Mouse (Mus musculus): ENCODE measurements around the gene Rptor. TPM values are rescaled to one million over a fixed set of nuclear protein-coding genes. Genes with fewer than 3 reads are reported as not detected.

The Rptor gene
- polyA plus RNA-seq, 1 experiment: 15.2 TPM

- 76% methylated on average over 3 of the region's 3 CpGs for WGBS
Observed at GRCm38 (mm10) chr11:119817898-119818297, 215.2 kb downstream of the Rptor start.

GRCm38 (mm10) chr11:119821514-119821913 lies 218.8 kb downstream of the Rptor start:
- whole genome bisulfite sequencing: 62% methylated on average over 9 of the region's 9 CpGs
- DNase-seq (ENCODE audit: low read depth, low spot score): no peak

More at GRCm38 (mm10) chr11:119817898-119818297, 215.2 kb downstream of the Rptor start:
- no peak for DNase-seq (ENCODE audit: low read depth, low spot score)

- 84% methylated on average over 6 of the region's 6 CpGs for WGBS
- no peak for DNase-seq (ENCODE audit: low read depth, low spot score)
Observed at GRCm38 (mm10) chr11:119824072-119824649, 221.5 kb downstream of the Rptor start.

GRCm38 (mm10) chr11:119825783-119826182 lies 223.1 kb downstream of the Rptor start:
- no peak for DNase-seq (ENCODE audit: low read depth, low spot score)
- 89% methylated on average over 6 of the region's 6 CpGs for WGBS

- no peak for DNase-seq (ENCODE audit: low read depth, low spot score)
- 91% methylated on average over 4 of the region's 4 CpGs for WGBS
Observed at GRCm38 (mm10) chr11:119826239-119826638, 223.5 kb downstream of the Rptor start.

GRCm38 (mm10) chr11:119829116-119829515 lies 226.4 kb downstream of the Rptor start:
- DNase-seq (ENCODE audit: low read depth, low spot score): no peak
- WGBS: 80% methylated on average over 3 of the region's 3 CpGs

GRCm38 (mm10) chr11:119831682-119832081 lies 229.0 kb downstream of the Rptor start:
- 92% methylated on average over 7 of the region's 7 CpGs for WGBS
- no peak for DNase-seq (ENCODE audit: low read depth, low spot score)

- DNase-seq (ENCODE audit: low read depth, low spot score): no peak
Observed at GRCm38 (mm10) chr11:119833311-119833710, 230.6 kb downstream of the Rptor start.

- 39% methylated on average over 16 of the region's 16 CpGs for WGBS
- DNase-seq (ENCODE audit: low read depth, low spot score): no peak
Observed at GRCm38 (mm10) chr11:119833877-119834804, 231.4 kb downstream of the Rptor start.

GRCm38 (mm10) chr11:119836326-119836725 lies 233.6 kb downstream of the Rptor start:
- 30% methylated on average over 3 of the region's 3 CpGs for whole genome bisulfite sequencing
- no peak for DNase-seq (ENCODE audit: low read depth, low spot score)

- DNase-seq (ENCODE audit: low read depth, low spot score): no peak
- WGBS: 79% methylated on average over 1 of the region's 1 CpGs
Observed at GRCm38 (mm10) chr11:119837786-119838185, 235.1 kb downstream of the Rptor start.

- DNase-seq (ENCODE audit: low read depth, low spot score): no peak
- WGBS: 91% methylated on average over 10 of the region's 10 CpGs
Observed at GRCm38 (mm10) chr11:119839411-119840342, 237.0 kb downstream of the Rptor start.

GRCm38 (mm10) chr11:119846608-119847007 lies 243.9 kb downstream of the Rptor start:
- DNase-seq (ENCODE audit: low read depth, low spot score): no peak
- 92% methylated on average over 6 of the region's 6 CpGs for WGBS

- 78% methylated on average over 3 of the region's 3 CpGs for WGBS
- no peak for DNase-seq (ENCODE audit: low read depth, low spot score)
Observed at GRCm38 (mm10) chr11:119847076-119847475, 244.4 kb downstream of the Rptor start.

GRCm38 (mm10) chr11:119847569-119847968 lies 244.9 kb downstream of the Rptor start:
- DNase-seq (ENCODE audit: low read depth, low spot score): no peak
- WGBS: 74% methylated on average over 3 of the region's 3 CpGs

GRCm38 (mm10) chr11:119848189-119848588 lies 245.5 kb downstream of the Rptor start:
- DNase-seq (ENCODE audit: low read depth, low spot score): no peak
- WGBS: 93% methylated on average over 5 of the region's 5 CpGs

GRCm38 (mm10) chr11:119855999-119856398 lies 253.3 kb downstream of the Rptor start:
- 80% methylated on average over 7 of the region's 7 CpGs for WGBS
- no peak for DNase-seq (ENCODE audit: low read depth, low spot score)

- no peak for DNase-seq (ENCODE audit: low read depth, low spot score)
- 80% methylated on average over 8 of the region's 8 CpGs for WGBS
Observed at GRCm38 (mm10) chr11:119862523-119863299, 260.0 kb downstream of the Rptor start.

- WGBS: 60% methylated on average over 10 of the region's 10 CpGs
- no peak for DNase-seq (ENCODE audit: low read depth, low spot score)
Observed at GRCm38 (mm10) chr11:119863421-119863821, 260.7 kb downstream of the Rptor start.
